Mouse (Mus musculus) heart, embryonic 12.5 days (tissue): ENCODE results near the gene Npas3. TPM values are rescaled to one million over a fixed set of nuclear protein-coding genes. Genes with fewer than 3 reads are reported as not detected.

Experiments used
- ATAC-seq: fragments of 200-750 bp; cut with Nextera tagmentation; 2 replicates; pipeline ENCODE4 v1.8.0; 2017; ENCODE audit warnings: moderate TSS enrichment, moderate library complexity; ENCODE audit not compliant: insufficient number of reproducible peaks, low FRiP score
- H3K27ac ChIP-seq: fragments of 300-500 bp; sonication (generic); 2 replicates; pipeline ENCODE4 v1.5.1; 2016; ENCODE audit warnings: mild to moderate bottlenecking, moderate library complexity; ENCODE audit not compliant: poor library complexity, severe bottlenecking
- H3K27me3 ChIP-seq: fragments of 300-500 bp; sonication (generic); replicated peaks from 2 replicates; pipeline ENCODE4 v1.6.1; 2016; ENCODE audit warnings: mild to moderate bottlenecking, moderate library complexity
- H3K36me3 ChIP-seq: fragments of 300-500 bp; sonication (generic); 2 replicates; pipeline ENCODE4 v1.6.1; 2016; ENCODE audit warnings: mild to moderate bottlenecking, moderate library complexity
- H3K4me1 ChIP-seq: fragments of 300-500 bp; sonication (generic); replicated peaks from 2 replicates; pipeline ENCODE4 v1.6.1; 2016; ENCODE audit warnings: mild to moderate bottlenecking
- H3K4me2 ChIP-seq: fragments of 300-500 bp; sonication (generic); 2 replicates; pipeline ENCODE4 v1.6.1; 2016; ENCODE audit warnings: mild to moderate bottlenecking, moderate library complexity
- H3K4me3 ChIP-seq: fragments of 300-500 bp; sonication (generic); 2 replicates; pipeline ENCODE4 v1.5.1; 2016; ENCODE audit warnings: mild to moderate bottlenecking
- H3K9ac ChIP-seq: fragments of 300-500 bp; sonication (generic); 2 replicates; pipeline ENCODE4 v1.6.1; 2016; ENCODE audit warnings: mild to moderate bottlenecking, moderate library complexity
- H3K9me3 ChIP-seq: fragments of 300-500 bp; sonication (generic); replicated peaks from 2 replicates; pipeline ENCODE4 v1.6.1; 2016; ENCODE audit warnings: mild to moderate bottlenecking, moderate library complexity
- WGBS: fragments of 180-500 bp; shearing (Covaris S2); methylation state at CpG from one replicate; pipeline ENCODE4 v1.1.7; 2016; 5-methylcytosine and 5-hydroxymethylcytosine counted together
- polyA plus RNA-seq: library from polyadenylated mRNA; unstranded; fragments of >200 nt; fragmentation: Nextera tagmentation; extraction: Ambion mirVana; gene quantifications from 2 replicates; pipeline ENCODE4 v1.2.1, GENCODE M21; 2016

Gene Npas3
- polyA plus RNA-seq, 1 experiment from 2014 or later, result 1.9 TPM

DNA sequence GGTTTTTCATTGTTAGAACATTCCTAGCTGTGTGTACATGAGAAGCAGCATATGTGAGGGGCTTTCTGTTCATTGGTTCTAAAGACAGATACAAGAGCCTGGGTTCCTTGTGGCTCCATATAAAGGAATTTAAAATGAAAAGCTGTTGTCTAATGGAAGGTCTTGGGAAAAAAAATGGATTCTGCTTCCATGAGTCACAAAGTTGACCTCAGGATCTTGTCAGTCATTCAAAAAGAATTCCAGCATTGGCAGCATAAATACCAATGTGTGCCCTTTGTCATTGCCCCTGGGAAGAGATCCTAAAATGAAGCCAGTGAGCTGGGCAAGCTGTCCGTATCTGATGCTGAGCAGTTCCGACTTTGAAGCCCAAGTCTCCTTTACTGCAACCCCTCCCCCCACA, 700.3 kb downstream of the Npas3 start:
- ATAC-seq, result no peak
- Histone ChIP-seq H3K4me1 (0 out of 2 replicates have a peak, but pooled peaks cover 2% of the 10 kb centered on the region), H3K9me3 (no peaks in the 10 kb centered on the region), H3K27me3 (no peaks in the 10 kb centered on the region), H3K36me3 (no peaks in the 10 kb centered on the region), H3K27ac (no peak overlapping the region), H3K9ac (no peak overlapping the region), H3K4me2 (no peak overlapping the region), H3K4me3 (no peak overlapping the region)
- 88% methylated on average over 2 of the region's 2 CpGs for WGBS

- H3K4me1 ChIP-seq, result no peaks in the 10 kb centered on the region
- H3K36me3 ChIP-seq, result no peaks in the 10 kb centered on the region
- WGBS, result 71% methylated on average over 7 of the region's 7 CpGs
- no peak for ATAC-seq
- H3K4me2 ChIP-seq, result no peak overlapping the region
- H3K9ac ChIP-seq, result no peak overlapping the region
- no peak overlapping the region for H3K27ac ChIP-seq
- no peaks in the 10 kb centered on the region for H3K9me3 ChIP-seq
- H3K4me3 ChIP-seq, result no peak overlapping the region
- H3K27me3 ChIP-seq, result no peaks in the 10 kb centered on the region
These were observed 713.5 kb downstream of the Npas3 start for GRCm38 (mm10) chr12:53962004-53962403.

GRCm38 (mm10) chr12:53963534-53963933, 715.1 kb downstream of the Npas3 start:
- no peak overlapping the region for H3K27ac ChIP-seq
- H3K9ac ChIP-seq, result no peak overlapping the region
- no peaks in the 10 kb centered on the region for H3K4me1 ChIP-seq
- ATAC-seq, result no peak
- H3K36me3 ChIP-seq, result no peaks in the 10 kb centered on the region
- H3K4me3 ChIP-seq, result no peak overlapping the region
- 68% methylated on average over 5 of the region's 5 CpGs for WGBS
- H3K4me2 ChIP-seq, result no peak overlapping the region
- no peaks in the 10 kb centered on the region for H3K27me3 ChIP-seq
- no peaks in the 10 kb centered on the region for H3K9me3 ChIP-seq

- Histone ChIP-seq H3K36me3 (no peaks in the 10 kb centered on the region), H3K4me2 (no peak overlapping the region), H3K4me1 (no peaks in the 10 kb centered on the region), H3K27ac (no peak overlapping the region), H3K27me3 (no peaks in the 10 kb centered on the region), H3K4me3 (no peak overlapping the region), H3K9ac (no peak overlapping the region), H3K9me3 (no peaks in the 10 kb centered on the region)
- ATAC-seq, result no peak
- WGBS, result 82% methylated on average over 10 of the region's 10 CpGs
These were observed 721.1 kb downstream of the Npas3 start for GRCm38 (mm10) chr12:53969378-53970174.

DNA sequence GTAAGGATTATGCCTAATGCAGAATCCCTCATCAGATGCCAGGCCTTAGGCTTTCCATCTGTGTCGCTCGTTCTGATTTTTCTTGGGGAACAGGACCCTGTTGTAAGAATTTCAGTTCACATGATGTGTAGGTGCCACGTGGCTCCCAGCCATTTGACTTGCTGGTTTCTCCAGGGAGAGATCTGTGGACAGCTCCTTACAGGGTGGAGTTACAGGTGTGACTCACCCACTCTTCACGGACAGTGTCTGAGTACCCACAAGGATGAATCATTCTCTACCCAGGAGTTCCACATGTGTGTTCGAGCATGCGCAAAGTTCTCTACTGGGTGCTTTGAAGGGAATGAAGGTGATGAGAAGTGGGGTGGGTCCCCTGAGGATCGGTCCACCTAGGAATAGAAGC, 722.2 kb downstream of the Npas3 start:
- whole genome bisulfite sequencing, result 85% methylated on average over 7 of the region's 7 CpGs
- H3K9me3 ChIP-seq, result no peaks in the 10 kb centered on the region

GRCm38 (mm10) chr12:53973414-53973813, 724.9 kb downstream of the Npas3 start:
- 83% methylated on average over 6 of the region's 6 CpGs for WGBS
- Histone ChIP-seq H3K9ac (no peak overlapping the region), H3K4me2 (no peak overlapping the region), H3K4me1 (no peaks in the 10 kb centered on the region), H3K36me3 (no peaks in the 10 kb centered on the region), H3K9me3 (no peaks in the 10 kb centered on the region), H3K27ac (no peak overlapping the region), H3K4me3 (no peak overlapping the region), H3K27me3 (no peaks in the 10 kb centered on the region; the same call in 1 of the 2 replicates)
- no peak for ATAC-seq

More for the DNA sequence above, 722.2 kb downstream of the Npas3 start:
- no peak overlapping the region for H3K4me2 ChIP-seq
- H3K4me1 ChIP-seq, result no peaks in the 10 kb centered on the region
- no peak overlapping the region for H3K4me3 ChIP-seq
- no peak overlapping the region for H3K27ac ChIP-seq
- H3K9ac ChIP-seq, result no peak overlapping the region
- no peak for ATAC-seq
- H3K36me3 ChIP-seq, result no peaks in the 10 kb centered on the region
- no peaks in the 10 kb centered on the region for H3K27me3 ChIP-seq

GRCm38 (mm10) chr12:53981575-53982507, 733.4 kb downstream of the Npas3 start:
- ATAC-seq, result no peak

DNA sequence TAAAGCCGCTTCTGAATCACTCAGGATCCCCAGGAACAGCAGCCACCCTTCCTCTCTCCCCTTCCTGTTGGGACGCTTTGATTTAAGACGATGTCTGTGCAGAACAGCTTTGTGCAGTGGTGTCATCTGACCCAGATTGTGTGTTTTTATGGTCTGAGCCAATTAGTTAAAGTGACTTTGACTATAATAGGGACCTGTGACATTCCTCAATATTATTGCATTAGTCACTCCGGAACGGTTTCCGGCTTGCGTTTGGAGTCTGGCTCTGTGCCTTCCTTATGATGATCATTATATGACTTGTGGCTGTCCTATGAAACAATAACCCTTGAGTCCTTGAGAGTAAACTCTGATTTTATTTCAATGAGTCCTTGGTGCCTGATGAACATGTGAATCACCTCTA, 735.5 kb downstream of the Npas3 start:
- Histone ChIP-seq H3K4me1 (no peaks in the 10 kb centered on the region), H3K9ac (no peak overlapping the region), H3K4me3 (no peak overlapping the region), H3K9me3 (no peaks in the 10 kb centered on the region), H3K36me3 (no peaks in the 10 kb centered on the region), H3K4me2 (no peak overlapping the region), H3K27ac (no peak overlapping the region), H3K27me3 (no peaks in the 10 kb centered on the region)
- 88% methylated on average over 7 of the region's 7 CpGs for WGBS
- no peak for ATAC-seq

More at GRCm38 (mm10) chr12:53981575-53982507, 733.4 kb downstream of the Npas3 start:
- Histone ChIP-seq H3K4me1 (no peaks in the 10 kb centered on the region), H3K27me3 (no peaks in the 10 kb centered on the region), H3K36me3 (no peaks in the 10 kb centered on the region), H3K9me3 (no peaks in the 10 kb centered on the region), H3K27ac (no peak overlapping the region), H3K4me3 (no peak overlapping the region), H3K9ac (no peak overlapping the region), H3K4me2 (no peak overlapping the region)
- 80% methylated on average over 9 of the region's 9 CpGs for WGBS

DNA sequence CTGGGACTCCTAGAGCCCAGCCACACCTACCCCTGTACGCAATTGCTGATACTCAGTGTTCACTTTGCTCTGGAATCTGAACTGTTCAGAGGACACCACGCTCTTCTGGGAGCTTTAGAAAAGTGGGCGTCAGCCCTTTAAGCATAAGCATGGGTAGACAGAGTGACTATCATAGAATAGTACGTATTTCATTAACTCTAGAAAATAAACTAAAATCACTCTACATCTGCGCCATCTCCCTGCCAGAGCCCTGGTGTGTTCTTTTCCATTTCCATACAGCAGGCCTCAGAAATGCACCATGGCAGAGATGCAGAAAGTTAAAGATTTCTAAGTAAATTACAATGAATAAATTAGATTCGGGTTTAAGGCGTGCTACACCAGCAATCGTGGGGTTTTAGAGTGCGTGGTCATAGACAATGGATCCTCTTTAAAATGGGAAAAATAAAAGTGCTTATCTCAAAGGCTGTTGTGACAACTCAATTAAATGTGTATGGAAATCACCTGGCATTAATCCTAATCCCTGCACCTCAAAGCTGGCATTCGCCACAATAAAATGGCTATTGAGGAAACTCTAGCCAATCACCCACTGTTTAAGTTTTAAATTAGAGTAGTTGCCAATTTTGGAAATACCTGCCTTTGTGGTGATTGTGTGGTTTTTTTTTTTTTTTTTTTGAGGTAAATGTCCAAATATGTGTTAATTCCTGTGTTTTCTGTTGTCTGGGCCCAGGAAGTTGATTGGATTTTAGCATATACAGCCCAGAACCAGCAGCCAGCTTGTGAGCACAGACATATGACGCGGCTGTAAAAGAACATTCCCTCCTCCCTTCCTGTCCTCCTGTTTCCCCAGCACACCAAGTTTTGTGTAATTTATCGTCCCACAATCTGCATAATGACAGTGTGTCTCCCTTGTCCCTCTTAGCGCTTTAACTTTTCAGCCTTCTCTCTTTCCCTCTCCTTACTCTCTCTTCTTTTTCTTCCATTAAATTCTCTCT, 737.7 kb downstream of the Npas3 start:
- H3K9me3 ChIP-seq, result no peaks in the 10 kb centered on the region
- WGBS, result 85% methylated on average over 14 of the region's 14 CpGs
- no peak overlapping the region for H3K9ac ChIP-seq
- H3K4me1 ChIP-seq, result no peaks in the 10 kb centered on the region
- H3K27ac ChIP-seq, result no peak overlapping the region
- H3K27me3 ChIP-seq, result no peaks in the 10 kb centered on the region
- H3K4me3 ChIP-seq, result no peak overlapping the region
- no peak for ATAC-seq
- no peak overlapping the region for H3K4me2 ChIP-seq
- H3K36me3 ChIP-seq, result no peaks in the 10 kb centered on the region

- WGBS, result 93% methylated on average over 6 of the region's 6 CpGs
- no peaks in the 10 kb centered on the region for H3K36me3 ChIP-seq
- no peak overlapping the region for H3K4me2 ChIP-seq
- H3K9me3 ChIP-seq, result no peaks in the 10 kb centered on the region
- no peaks in the 10 kb centered on the region for H3K27me3 ChIP-seq
- H3K9ac ChIP-seq, result no peak overlapping the region
- no peak overlapping the region for H3K27ac ChIP-seq
- no peak for ATAC-seq
- peaks cover 14% of the 10 kb centered on the region; the same call in 1 of the 2 replicates for H3K4me1 ChIP-seq
- no peak overlapping the region for H3K4me3 ChIP-seq
These were observed 743.9 kb downstream of the Npas3 start for GRCm38 (mm10) chr12:53992411-53992810.
